Mouse (Mus musculus): ENCODE measurements around the gene Etfrf1. TPM values are rescaled to one million over a fixed set of nuclear protein-coding genes. Genes with fewer than 3 reads are reported as not detected.

Etfrf1 gene
- polyA plus RNA-seq, 1 experiment: 0.20 TPM

DNA sequence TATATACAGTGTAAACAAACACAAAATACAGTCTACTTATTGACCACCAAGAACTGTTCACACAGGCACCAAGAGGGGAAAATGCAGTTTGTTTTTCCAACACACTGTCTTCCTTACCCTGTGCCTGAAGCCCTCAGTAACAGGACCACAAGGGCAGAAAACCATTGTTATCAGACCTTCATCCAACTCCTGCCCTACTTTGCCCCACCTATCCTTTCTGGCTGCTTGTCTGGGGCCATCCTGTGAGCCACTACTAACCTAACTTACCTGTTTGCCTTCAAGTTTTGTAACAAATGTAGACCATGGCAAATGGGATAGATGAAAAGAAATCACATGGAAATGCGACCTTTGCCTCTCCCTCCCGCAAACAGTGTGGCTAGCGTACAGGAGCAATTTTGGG is 37.0 kb downstream of the Etfrf1 start:
- Histone ChIP-seq H3K9me3 (ENCODE audit: control insufficient read depth, low read length) (no peaks in the 10 kb centered on the region), H3K27me3 (ENCODE audit: control insufficient read depth) (peaks cover 18% of the 10 kb centered on the region), H3K36me3 (ENCODE audit: control insufficient read depth) (peaks cover 46% of the 10 kb centered on the region), H3K4me1 (ENCODE audit: control insufficient read depth) (peaks cover 29% of the 10 kb centered on the region), H3K4me3 (replicated peaks) (peak overlapping the region; percentile 40)
- TF ChIP-seq TAL1 (IDR thresholded peaks at IDR 0.05; ENCODE audit: low read length) (no peak), GATA1 (IDR thresholded peaks at IDR 0.05; ENCODE audit: low read length) (no peak)

DNA sequence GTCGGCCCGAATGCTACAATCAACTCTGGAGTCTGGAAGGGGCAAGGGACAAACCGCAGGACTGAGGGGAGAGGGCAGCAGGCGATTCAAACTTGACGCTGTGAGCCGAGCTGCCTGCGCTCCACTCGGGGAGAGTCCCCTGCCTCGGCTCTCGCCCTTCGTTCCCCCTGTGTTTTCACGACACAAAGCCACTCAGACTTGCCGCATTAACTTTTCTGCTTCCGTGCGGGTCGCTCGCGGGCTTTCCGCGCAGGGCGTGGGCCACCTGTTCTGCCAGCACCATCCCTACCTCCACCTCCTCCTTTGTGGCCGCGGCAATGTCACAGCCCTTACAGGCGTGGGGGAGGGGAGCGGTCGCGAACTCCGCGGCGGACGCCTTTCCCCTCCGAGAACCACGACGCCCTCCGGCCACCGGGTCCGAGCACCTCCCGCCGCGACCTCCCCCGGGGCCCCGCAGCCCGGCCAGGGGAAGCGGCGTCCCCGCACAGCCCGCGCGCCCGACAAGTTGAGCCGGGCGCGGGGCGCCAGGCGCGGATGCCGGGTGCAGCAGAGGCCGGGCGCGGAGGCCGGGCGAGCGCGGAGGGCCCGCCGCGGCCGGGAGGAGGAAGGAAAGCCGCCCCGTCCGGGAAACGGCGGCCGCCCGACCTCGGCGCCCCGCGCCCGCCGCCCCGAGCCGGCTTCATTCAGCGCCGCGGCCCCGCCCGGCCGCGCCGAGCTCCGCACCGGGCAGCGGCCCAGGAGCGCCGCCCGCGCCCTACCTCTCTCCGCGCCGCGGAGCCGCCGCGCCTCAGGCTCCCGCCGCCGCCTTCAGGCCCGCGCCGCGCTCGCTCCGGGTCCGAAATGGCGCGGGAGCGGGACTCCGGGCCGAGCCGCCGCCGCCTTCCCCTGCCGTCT is 38.6 kb downstream of the Etfrf1 start:
- Histone ChIP-seq H3K36me3 (ENCODE audit: control insufficient read depth) (peaks cover 30% of the 10 kb centered on the region), H3K4me1 (ENCODE audit: control insufficient read depth) (peaks cover 29% of the 10 kb centered on the region), H3K9me3 (ENCODE audit: control insufficient read depth, low read length) (no peaks in the 10 kb centered on the region), H3K4me3 (replicated peaks) (peak overlapping the region; percentile 98), H3K27me3 (ENCODE audit: control insufficient read depth) (peaks cover 24% of the 10 kb centered on the region)
- TF ChIP-seq TAL1 (IDR thresholded peaks at IDR 0.05; ENCODE audit: low read length) (no peak), GATA1 (IDR thresholded peaks at IDR 0.05; ENCODE audit: low read length) (no peak)

DNA sequence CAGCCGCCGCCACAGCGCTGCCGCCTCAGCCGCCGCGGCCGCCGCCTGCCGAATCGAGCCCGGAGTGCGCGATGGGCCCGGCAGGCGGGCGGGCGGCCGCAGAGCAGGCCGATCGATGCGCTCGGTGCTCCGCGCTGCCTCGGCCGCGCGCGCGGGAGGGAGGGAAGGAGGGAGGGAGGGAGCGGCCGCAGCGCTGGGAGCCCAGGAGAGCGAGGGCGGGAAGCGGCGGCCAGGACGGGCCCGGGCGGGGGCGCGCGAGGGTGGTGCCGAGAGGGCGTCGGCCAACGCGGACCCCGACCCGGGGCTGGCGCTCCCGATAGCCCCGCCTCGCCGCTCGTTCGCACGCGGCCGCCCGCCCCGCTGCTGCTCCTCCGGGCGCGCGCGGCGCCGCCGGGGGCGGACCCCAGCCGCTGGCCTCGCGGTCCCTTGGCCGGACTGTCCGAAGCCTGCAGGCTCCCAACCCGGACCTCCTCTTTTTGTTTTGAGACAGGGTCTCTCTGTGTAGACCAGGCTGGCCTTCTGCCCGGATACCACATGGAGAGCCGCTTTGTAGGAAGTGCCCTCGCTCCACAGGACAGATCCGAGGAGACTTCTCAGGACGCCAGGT is 39.4 kb downstream of the Etfrf1 start, which contains the start of gene Kras:
Gene Kras (minus strand): TSS at position 55 of the 607 bp plus-strand sequence.
- no peak for TF ChIP-seq TAL1 (IDR thresholded peaks at IDR 0.05; ENCODE audit: low read length)
- no peak for TF ChIP-seq GATA1 (IDR thresholded peaks at IDR 0.05; ENCODE audit: low read length)
- Histone ChIP-seq H3K4me3 (replicated peaks) (peak within 1 kb of the TSS; percentile 98), H3K4me1 (ENCODE audit: control insufficient read depth) (peaks cover 29% of the 10 kb centered on the region), H3K27me3 (ENCODE audit: control insufficient read depth) (peaks cover 24% of the 10 kb centered on the region), H3K36me3 (ENCODE audit: control insufficient read depth) (peaks cover 22% of the 10 kb centered on the region), H3K9me3 (ENCODE audit: control insufficient read depth, low read length) (no peaks in the 10 kb centered on the region)

DNA sequence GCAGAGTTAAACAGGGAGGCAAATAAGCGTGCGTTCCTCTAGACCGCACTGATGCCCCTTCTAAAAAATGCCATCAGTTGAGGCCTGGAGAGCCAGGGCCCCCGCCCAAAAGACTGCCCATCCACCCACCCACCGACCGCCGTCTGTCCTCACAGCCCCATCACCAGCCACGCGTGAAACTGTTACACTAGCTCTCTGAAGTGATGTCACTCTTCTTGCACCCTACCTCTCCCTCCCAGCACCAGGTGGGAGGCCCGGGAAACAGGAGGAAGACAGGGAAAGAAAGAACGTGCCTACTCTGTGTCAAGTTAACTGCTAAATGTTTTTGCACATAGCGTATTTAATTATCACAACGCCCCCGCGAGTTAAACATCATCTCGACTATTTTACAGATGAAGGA is 39.9 kb downstream of the Etfrf1 start:
- no peaks in the 10 kb centered on the region for H3K9me3 ChIP-seq (ENCODE audit: control insufficient read depth, low read length)
- H3K27me3 ChIP-seq (ENCODE audit: control insufficient read depth): peaks cover 24% of the 10 kb centered on the region
- H3K4me1 ChIP-seq (ENCODE audit: control insufficient read depth): peaks cover 29% of the 10 kb centered on the region
- TF ChIP-seq TAL1 (IDR thresholded peaks at IDR 0.05; ENCODE audit: low read length): no peak
- TF ChIP-seq GATA1 (IDR thresholded peaks at IDR 0.05; ENCODE audit: low read length): no peak
- peaks cover 17% of the 10 kb centered on the region for H3K36me3 ChIP-seq (ENCODE audit: control insufficient read depth)
- peak overlapping the region; percentile 98 for H3K4me3 ChIP-seq (replicated peaks)

DNA sequence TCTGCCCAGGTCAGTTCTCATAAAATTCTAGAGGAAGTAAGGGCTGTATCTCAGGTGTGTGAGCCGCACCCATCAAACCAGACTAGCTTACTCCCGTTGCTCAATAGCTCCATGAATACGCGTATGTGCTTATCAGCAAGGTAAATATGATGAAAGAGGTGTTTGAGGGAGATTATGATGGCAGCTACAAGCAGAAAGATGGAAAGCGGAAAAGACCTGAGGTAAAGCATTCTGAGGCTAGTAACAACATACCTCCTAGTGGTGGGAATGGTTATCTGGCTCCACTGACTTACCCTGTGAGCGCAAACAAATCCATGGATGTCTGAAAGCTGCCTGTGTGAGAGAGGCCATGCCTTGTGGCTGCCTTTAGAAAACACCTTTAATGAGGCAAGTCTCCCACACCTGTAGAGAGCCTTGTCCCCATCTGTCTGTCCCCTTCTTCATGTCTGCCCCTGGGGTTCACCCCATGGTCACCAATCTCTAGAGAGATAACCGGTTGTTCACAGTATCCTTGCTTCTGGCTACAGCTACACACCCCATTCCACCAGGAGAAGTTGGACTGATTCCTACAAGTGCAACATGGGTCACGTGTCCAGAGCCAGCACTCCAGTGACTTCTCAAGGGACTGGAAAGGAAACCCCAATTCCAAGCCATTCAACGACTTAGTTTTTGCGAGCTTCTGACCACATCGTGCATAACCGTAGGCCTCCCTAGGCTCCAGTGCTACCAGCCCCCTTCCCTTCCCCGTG is 45.2 kb downstream of the Etfrf1 start:
- Histone ChIP-seq H3K36me3 (ENCODE audit: control insufficient read depth) (no peaks in the 10 kb centered on the region), H3K4me3 (replicated peaks) (no peak overlapping the region), H3K4me1 (ENCODE audit: control insufficient read depth) (peaks cover 3% of the 10 kb centered on the region), H3K27me3 (ENCODE audit: control insufficient read depth) (peaks cover 19% of the 10 kb centered on the region), H3K9me3 (ENCODE audit: control insufficient read depth, low read length) (no peaks in the 10 kb centered on the region)
- no peak for TF ChIP-seq GATA1 (IDR thresholded peaks at IDR 0.05; ENCODE audit: low read length)
- no peak for TF ChIP-seq TAL1 (IDR thresholded peaks at IDR 0.05; ENCODE audit: low read length)

DNA sequence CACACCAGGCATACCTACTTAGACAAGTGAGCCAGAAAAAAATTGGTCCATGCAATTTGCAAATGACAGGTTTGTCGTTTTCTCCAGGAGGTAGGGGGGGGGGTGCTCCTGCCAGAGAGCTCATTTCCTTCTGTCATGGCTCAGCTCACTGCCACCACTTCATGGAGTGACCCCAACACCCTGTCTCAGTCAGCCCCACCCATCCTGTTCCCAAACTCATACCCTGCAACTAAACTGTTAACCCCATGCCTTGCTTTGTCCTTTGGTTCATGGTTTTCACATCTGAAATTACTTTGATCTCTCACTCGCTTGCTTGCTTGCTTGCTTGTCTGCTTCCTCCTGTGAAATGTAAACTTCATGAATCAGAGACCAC is 45.8 kb downstream of the Etfrf1 start:
- H3K36me3 ChIP-seq (ENCODE audit: control insufficient read depth): no peaks in the 10 kb centered on the region
- no peaks in the 10 kb centered on the region for H3K4me1 ChIP-seq (ENCODE audit: control insufficient read depth)
- no peaks in the 10 kb centered on the region for H3K9me3 ChIP-seq (ENCODE audit: control insufficient read depth, low read length)
- peaks cover 15% of the 10 kb centered on the region for H3K27me3 ChIP-seq (ENCODE audit: control insufficient read depth)
- TF ChIP-seq GATA1 (IDR thresholded peaks at IDR 0.05; ENCODE audit: low read length) (no peak), TAL1 (IDR thresholded peaks at IDR 0.05; ENCODE audit: low read length) (no peak)
- no peak overlapping the region for H3K4me3 ChIP-seq (replicated peaks)

DNA sequence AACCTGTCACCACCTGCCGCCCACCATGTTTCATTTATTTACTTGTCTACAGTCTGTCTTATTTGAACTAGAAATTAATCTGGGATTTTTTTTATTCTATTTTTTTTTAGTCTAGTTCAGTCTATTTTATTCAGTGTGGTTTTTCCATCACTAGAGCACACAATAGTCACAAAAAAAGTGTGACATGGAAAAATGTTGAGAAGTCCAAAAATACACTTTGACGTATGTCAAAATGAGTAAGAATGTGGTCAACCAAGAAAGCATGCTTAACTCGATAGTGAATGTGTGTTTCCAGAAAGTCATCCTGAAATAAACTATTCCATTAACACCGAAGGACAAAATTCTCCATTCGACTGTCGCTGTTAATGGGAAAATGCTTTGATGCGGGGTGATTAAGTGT is 51.4 kb downstream of the Etfrf1 start:
- TF ChIP-seq TAL1 (IDR thresholded peaks at IDR 0.05; ENCODE audit: low read length) (no peak), GATA1 (IDR thresholded peaks at IDR 0.05; ENCODE audit: low read length) (no peak)
- Histone ChIP-seq H3K36me3 (ENCODE audit: control insufficient read depth) (no peaks in the 10 kb centered on the region), H3K27me3 (ENCODE audit: control insufficient read depth) (no peaks in the 10 kb centered on the region), H3K4me3 (replicated peaks) (no peak overlapping the region), H3K9me3 (ENCODE audit: control insufficient read depth, low read length) (peaks cover 5% of the 10 kb centered on the region), H3K4me1 (ENCODE audit: control insufficient read depth) (no peaks in the 10 kb centered on the region)

Other genes with a start within 250 kb of the Etfrf1 start
- gene Bcat1, start 134.9 kb upstream of the Etfrf1 start, polyA plus RNA-seq (2012): 0.02 TPM in 1 of 2 replicates, not detected in the other
- 0.96 and 1.6 TPM in 2 replicates for gene Lrmp, start 95.5 kb upstream of the Etfrf1 start, polyA plus RNA-seq (2012)
- 0.03 TPM in 1 of 2 replicates, not detected in the other for gene Casc1, start 129 bp upstream of the Etfrf1 start, polyA plus RNA-seq (2012)
- gene Kras, start 39.1 kb downstream of the Etfrf1 start, polyA plus RNA-seq (2012): 2.6 and 2.9 TPM in 2 replicates

Measured in erythroblast, embryonic 14.5 days (primary cell).